Mouse (Mus musculus) stomach, embryonic 15.5 days (tissue): ENCODE data around the gene Kcnt1. TPM values are rescaled to one million over a fixed set of nuclear protein-coding genes. Genes with fewer than 3 reads are reported as not detected.

Experiments
- ATAC-seq: fragments of 200-750 bp; cut with Nextera tagmentation; 2 replicates; pipeline ENCODE4 v1.8.0; 2017; ENCODE audit warnings: low read depth, moderate number of reproducible peaks, moderate TSS enrichment; ENCODE audit not compliant: insufficient read depth, low FRiP score
- H3K27ac ChIP-seq: fragments of 300-500 bp; sonication (generic); 2 replicates; pipeline ENCODE4 v1.5.1; 2015; ENCODE audit warnings: mild to moderate bottlenecking, inconsistent platforms
- H3K27me3 ChIP-seq: fragments of 300-500 bp; sonication (generic); replicated peaks from 2 replicates; pipeline ENCODE4 v1.6.1; 2015; ENCODE audit warnings: inconsistent platforms
- H3K36me3 ChIP-seq: fragments of 300-500 bp; sonication (generic); 2 replicates; pipeline ENCODE4 v1.6.1; 2015; ENCODE audit warnings: inconsistent platforms
- H3K4me1 ChIP-seq: fragments of 300-500 bp; sonication (generic); 2 replicates; pipeline ENCODE4 v1.6.1; 2015; ENCODE audit warnings: inconsistent platforms
- H3K4me2 ChIP-seq: fragments of 300-500 bp; sonication (generic); 2 replicates; pipeline ENCODE4 v1.6.1; 2015; ENCODE audit warnings: mild to moderate bottlenecking, inconsistent platforms
- H3K4me3 ChIP-seq: fragments of 300-500 bp; sonication (generic); replicated peaks from 2 replicates; pipeline ENCODE4 v1.5.1; 2015; ENCODE audit warnings: inconsistent platforms
- H3K9ac ChIP-seq: fragments of 300-500 bp; sonication (generic); 2 replicates; pipeline ENCODE4 v1.6.1; 2015; ENCODE audit warnings: inconsistent platforms
- H3K9me3 ChIP-seq: fragments of 300-500 bp; sonication (generic); 2 replicates; pipeline ENCODE4 v1.6.1; 2016; ENCODE audit warnings: inconsistent platforms
- WGBS: fragments of 180-500 bp; shearing (Covaris S2); methylation state at CpG from one replicate; pipeline ENCODE4 v1.1.7; 2015; 5-methylcytosine and 5-hydroxymethylcytosine counted together
- polyA plus RNA-seq: library from polyadenylated mRNA; unstranded; fragments of >200 nt; fragmentation: Nextera tagmentation; extraction: Ambion mirVana; gene quantifications from 2 replicates; pipeline ENCODE4 v1.2.1, GENCODE M21; 2015

Gene Kcnt1
- polyA plus RNA-seq, 1 experiment from 2014 or later, result 0.62 TPM

DNA sequence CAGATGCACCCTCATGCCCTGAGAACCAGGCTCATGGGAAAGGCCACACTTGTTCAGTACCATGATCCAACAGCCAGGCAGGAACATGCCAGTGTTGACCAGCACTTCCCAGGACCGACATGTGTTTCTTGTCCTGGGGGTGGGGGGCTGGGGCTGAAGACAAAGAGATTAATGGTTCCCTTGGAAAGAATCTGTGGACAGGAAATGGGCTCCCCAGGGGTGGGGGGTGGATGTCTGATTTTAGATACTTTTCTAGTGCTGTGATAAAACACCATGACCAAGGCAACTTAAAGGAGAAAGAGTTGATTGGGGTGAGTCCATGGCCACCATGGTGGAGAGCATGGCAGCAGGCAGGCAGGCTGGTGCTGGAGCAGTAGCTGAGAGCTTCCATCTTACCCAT is 18.7 kb downstream of the Kcnt1 start:
- H3K4me3 ChIP-seq, result no peak overlapping the region
- H3K9me3 ChIP-seq, result no peaks in the 10 kb centered on the region
- H3K4me1 ChIP-seq, result peaks cover 6% of the 10 kb centered on the region
- H3K36me3 ChIP-seq, result no peaks in the 10 kb centered on the region
- WGBS, result 22% methylated on average over 1 of the region's 1 CpGs
- H3K4me2 ChIP-seq, result no peak overlapping the region
- no peak for ATAC-seq
- H3K27ac ChIP-seq, result no peak overlapping the region
- H3K9ac ChIP-seq, result no peak overlapping the region
- peaks cover 20% of the 10 kb centered on the region for H3K27me3 ChIP-seq

DNA sequence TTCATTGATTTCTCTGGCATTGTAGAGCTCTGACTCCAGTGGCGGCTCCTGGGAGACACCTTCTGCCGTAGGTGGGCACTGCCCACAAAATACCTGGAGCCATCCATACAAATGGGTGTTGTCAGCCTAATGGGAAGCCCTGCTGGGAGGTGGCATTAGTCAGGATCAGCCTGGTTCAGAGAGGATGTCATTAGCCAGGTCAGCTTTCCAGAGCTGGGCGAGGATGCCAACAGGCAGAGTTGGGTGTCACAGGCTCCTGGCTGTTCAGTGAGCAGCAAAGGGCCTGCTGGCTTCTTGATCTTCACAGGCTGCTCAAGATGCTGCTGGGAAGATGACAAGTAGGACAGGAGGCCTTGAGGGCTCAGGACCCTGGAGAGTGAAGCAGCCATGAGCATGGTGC is 21.2 kb downstream of the Kcnt1 start:
- Histone ChIP-seq H3K4me2 (no peak overlapping the region), H3K9me3 (no peaks in the 10 kb centered on the region), H3K9ac (no peak overlapping the region), H3K27ac (no peak overlapping the region), H3K4me1 (no peaks in the 10 kb centered on the region), H3K4me3 (no peak overlapping the region), H3K27me3 (no peaks in the 10 kb centered on the region), H3K36me3 (no peaks in the 10 kb centered on the region)
- ATAC-seq, result no peak
- 80% methylated on average over 3 of the region's 3 CpGs for WGBS

DNA sequence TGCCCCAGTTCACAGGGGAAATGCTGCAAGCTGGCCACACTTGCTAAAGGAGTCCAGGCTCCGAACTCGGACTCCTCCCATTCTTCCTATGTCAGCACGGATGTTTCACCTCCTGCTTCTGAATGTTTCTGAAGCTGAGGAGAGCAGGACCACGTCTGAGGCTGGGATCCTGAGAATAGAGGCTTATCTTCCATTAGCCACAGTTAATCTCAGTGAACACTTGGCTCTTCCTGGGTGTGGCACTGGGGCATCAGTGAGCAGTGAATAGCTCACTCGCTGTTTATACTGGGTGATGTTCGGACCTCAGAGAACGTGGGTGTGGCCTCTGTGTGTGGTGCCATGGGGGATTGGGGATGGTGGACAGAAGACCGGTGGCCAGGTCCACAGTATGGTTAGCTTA is 23.7 kb downstream of the Kcnt1 start:
- Histone ChIP-seq H3K9me3 (no peaks in the 10 kb centered on the region), H3K36me3 (no peaks in the 10 kb centered on the region), H3K27me3 (no peaks in the 10 kb centered on the region), H3K27ac (no peak overlapping the region), H3K4me3 (no peak overlapping the region), H3K4me1 (no peaks in the 10 kb centered on the region), H3K4me2 (no peak overlapping the region), H3K9ac (no peak overlapping the region)
- WGBS, result 51% methylated on average over 8 of the region's 8 CpGs
- ATAC-seq, result no peak

DNA sequence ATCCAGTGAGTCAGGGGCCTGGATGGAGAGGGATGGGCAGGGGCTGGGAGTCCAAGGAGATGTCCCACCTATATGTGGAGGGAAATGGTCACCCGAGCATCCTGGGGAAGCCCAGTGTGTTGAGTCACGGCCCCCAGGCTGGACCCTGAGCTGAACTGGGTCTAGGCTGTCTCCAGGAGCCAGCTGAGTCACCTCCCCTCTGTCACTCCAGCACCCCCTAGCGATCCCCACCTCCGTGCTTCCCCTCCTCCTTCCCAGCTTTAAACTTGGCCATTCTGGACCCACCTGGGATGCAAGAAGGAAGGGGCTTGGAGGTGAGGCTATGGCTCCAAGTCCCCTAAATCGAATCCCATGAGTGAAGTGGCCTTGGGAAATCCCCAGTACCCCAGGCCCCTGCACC is 24.6 kb downstream of the Kcnt1 start:
- Histone ChIP-seq H3K4me3 (no peak overlapping the region), H3K4me2 (no peak overlapping the region), H3K27me3 (no peaks in the 10 kb centered on the region), H3K9me3 (no peaks in the 10 kb centered on the region), H3K36me3 (no peaks in the 10 kb centered on the region), H3K9ac (no peak overlapping the region), H3K27ac (no peak overlapping the region), H3K4me1 (no peaks in the 10 kb centered on the region)
- WGBS, result 51% methylated on average over 5 of the region's 5 CpGs
- ATAC-seq, result no peak

DNA sequence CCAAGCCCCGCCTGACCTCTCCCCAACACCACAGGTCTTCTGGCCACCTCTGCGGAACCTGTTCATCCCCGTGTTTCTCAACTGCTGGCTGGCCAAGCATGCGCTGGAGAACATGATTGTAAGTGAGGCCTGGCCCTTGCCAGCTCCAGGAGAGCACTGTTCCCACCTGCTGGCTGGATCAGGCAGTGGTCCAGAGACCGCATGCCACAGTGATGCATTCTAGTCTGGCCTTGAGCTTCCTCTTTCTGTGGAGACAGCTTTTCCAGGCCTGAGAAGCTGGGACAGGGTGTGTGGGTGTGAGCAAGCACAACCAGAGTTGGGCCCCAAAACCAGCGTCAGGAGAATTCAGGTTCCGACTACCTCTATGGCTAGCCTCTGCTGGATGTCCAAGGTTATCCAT is 28.9 kb downstream of the Kcnt1 start:
- Histone ChIP-seq H3K9ac (no peak overlapping the region), H3K27me3 (no peaks in the 10 kb centered on the region), H3K27ac (no peak overlapping the region), H3K4me2 (no peak overlapping the region), H3K4me1 (no peaks in the 10 kb centered on the region), H3K9me3 (no peaks in the 10 kb centered on the region), H3K36me3 (no peaks in the 10 kb centered on the region), H3K4me3 (no peak overlapping the region)
- WGBS, result 71% methylated on average over 7 of the region's 7 CpGs
- no peak for ATAC-seq

DNA sequence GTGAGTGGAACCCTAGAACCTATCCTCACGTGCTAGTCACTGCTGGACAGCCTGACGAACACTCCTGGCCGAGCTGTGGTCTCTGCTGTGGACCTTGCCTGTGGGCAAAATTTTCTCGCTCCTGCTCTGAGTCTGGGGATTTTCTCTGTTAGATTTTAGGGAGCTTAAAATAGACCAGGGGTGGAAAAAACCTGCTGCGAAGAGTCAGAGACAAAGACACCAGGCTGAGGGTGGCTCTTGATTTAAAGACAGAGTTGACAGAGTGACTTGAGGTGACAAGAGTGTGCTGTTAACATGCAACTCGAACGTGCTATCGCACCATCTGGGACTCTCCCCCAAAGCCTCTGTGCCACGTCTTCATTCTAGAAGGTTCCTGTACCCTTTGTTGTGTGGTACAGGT is 35.4 kb downstream of the Kcnt1 start:
- H3K27me3 ChIP-seq, result no peaks in the 10 kb centered on the region
- ATAC-seq, result no peak
- H3K36me3 ChIP-seq, result no peaks in the 10 kb centered on the region
- H3K4me1 ChIP-seq, result no peaks in the 10 kb centered on the region
- no peak overlapping the region for H3K4me2 ChIP-seq
- H3K9ac ChIP-seq, result no peak overlapping the region
- H3K27ac ChIP-seq, result no peak overlapping the region
- H3K9me3 ChIP-seq, result no peaks in the 10 kb centered on the region
- 77% methylated on average over 9 of the region's 9 CpGs for WGBS
- no peak overlapping the region for H3K4me3 ChIP-seq

DNA sequence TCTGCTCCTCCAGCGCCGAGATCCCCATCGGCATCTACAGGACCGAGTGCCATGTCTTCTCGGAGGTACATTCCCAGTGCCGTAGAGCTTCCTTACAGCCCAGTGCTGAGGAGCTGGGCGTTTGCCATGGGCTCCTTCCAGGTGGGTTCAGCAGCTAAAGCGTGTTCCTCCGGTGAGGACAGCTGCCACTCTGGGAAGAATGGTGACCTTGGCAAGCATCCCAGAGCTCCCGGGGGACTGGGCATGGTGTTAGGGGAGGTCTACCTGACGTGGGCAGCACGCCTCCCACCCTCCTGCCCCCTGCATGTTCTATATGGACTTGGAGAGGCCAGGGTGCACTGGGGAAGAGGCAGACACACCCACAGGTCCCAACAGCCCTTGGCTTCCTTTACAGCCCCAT is 46.3 kb downstream of the Kcnt1 start:
- Histone ChIP-seq H3K9ac (no peak overlapping the region), H3K27me3 (no peaks in the 10 kb centered on the region), H3K4me2 (no peak overlapping the region), H3K4me1 (no peaks in the 10 kb centered on the region), H3K36me3 (no peaks in the 10 kb centered on the region), H3K4me3 (no peak overlapping the region), H3K9me3 (no peaks in the 10 kb centered on the region), H3K27ac (no peak overlapping the region)
- no peak for ATAC-seq
- WGBS, result 81% methylated on average over 12 of the region's 12 CpGs

DNA sequence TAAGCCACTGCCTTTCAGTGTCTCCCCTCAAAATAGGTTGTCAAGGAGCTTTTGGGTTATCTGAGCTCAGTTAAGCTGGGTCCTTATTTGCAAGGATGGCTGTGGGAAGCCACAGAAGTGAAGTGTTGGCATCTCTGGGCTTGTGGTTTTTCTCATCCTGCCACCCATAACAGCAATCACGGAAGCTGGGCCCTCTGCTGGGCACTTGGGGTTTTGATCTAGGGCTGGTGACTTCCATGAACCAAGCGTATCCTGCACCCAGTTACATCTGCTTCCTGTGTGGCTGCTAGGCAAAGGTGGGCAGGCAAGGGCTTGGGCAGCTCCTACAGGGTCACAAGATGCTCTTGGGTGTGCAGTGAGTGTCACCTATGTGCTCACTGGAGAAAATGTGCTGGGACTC is 49.7 kb downstream of the Kcnt1 start:
- Histone ChIP-seq H3K9me3 (no peaks in the 10 kb centered on the region), H3K36me3 (no peaks in the 10 kb centered on the region), H3K9ac (no peak overlapping the region), H3K4me2 (no peak overlapping the region), H3K4me3 (no peak overlapping the region), H3K27me3 (no peaks in the 10 kb centered on the region), H3K4me1 (no peaks in the 10 kb centered on the region), H3K27ac (no peak overlapping the region)
- WGBS, result 53% methylated on average over 2 of the region's 2 CpGs
- ATAC-seq, result no peak

DNA sequence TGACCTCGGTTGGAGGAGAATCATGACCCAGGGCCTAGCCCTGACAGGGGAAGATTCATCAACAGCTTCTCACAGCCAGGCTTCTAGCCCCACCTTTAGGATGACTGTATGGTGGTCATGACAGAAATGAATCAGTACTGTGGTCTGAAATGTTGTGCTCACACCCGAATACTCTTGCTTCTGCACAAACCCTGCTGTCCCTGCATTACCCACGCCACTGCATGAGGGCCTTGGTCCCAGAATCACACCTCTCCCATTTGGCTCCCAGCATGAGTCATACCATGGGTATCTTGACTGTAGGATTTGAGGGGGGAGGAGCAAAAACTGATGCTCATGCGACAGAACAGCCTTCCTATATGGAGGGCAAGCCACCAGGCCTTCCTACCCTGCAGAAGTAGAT is 50.7 kb downstream of the Kcnt1 start:
- Histone ChIP-seq H3K27me3 (no peaks in the 10 kb centered on the region), H3K27ac (no peak overlapping the region), H3K4me2 (no peak overlapping the region), H3K4me3 (no peak overlapping the region), H3K9me3 (no peaks in the 10 kb centered on the region), H3K4me1 (no peaks in the 10 kb centered on the region), H3K9ac (no peak overlapping the region), H3K36me3 (no peaks in the 10 kb centered on the region)
- WGBS, result 58% methylated on average over 4 of the region's 4 CpGs
- ATAC-seq, result no peak

DNA sequence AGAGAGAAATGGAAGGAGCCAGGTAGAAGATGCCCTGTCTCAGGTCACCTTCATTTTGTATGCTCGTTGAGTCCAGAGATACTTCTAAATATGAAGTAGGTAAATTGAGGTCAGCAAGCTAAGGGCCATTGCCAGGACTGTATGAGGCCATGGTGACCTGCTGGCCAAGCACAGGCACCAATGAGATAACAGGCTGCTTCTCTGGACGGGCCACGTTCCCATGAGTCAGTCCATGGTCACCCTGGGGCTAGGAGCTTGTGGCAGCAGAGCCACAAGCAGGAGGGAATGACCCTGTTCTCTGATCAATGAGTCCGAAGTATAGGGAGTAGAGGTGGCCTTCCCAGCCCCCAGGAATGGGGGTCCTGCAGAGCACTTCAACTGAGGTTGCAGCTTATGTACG is 51.3 kb downstream of the Kcnt1 start:
- Histone ChIP-seq H3K4me3 (no peak overlapping the region), H3K9me3 (no peaks in the 10 kb centered on the region), H3K27me3 (no peaks in the 10 kb centered on the region), H3K4me2 (no peak overlapping the region), H3K4me1 (no peaks in the 10 kb centered on the region), H3K9ac (no peak overlapping the region), H3K36me3 (no peaks in the 10 kb centered on the region), H3K27ac (no peak overlapping the region)
- no peak for ATAC-seq
- 76% methylated on average over 5 of the region's 5 CpGs for WGBS

DNA sequence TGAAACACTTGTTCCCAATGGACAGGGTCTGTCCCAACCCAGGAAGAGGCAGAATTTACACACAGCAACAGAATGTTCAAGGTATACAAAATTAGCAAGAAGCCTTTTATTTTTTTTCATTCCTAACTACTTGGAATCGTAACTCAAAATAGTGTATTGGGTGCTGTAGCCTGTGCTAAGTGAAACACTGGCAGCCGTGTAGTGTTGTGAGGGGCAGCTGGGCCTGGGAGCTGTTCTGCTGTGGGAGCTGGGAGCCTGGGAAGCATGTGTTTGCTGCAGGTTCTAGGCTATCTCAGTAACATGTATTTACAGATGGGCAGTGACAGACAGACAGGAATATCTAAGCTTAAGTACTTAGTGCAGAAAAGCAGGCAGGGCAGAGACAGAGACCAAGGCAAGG is 54.9 kb downstream of the Kcnt1 start:
- Histone ChIP-seq H3K4me2 (no peak overlapping the region), H3K9ac (no peak overlapping the region), H3K27me3 (no peaks in the 10 kb centered on the region), H3K4me3 (no peak overlapping the region), H3K27ac (no peak overlapping the region), H3K9me3 (no peaks in the 10 kb centered on the region), H3K4me1 (no peaks in the 10 kb centered on the region), H3K36me3 (no peaks in the 10 kb centered on the region)
- WGBS, result 80% methylated on average over 2 of the region's 2 CpGs
- ATAC-seq, result no peak

DNA sequence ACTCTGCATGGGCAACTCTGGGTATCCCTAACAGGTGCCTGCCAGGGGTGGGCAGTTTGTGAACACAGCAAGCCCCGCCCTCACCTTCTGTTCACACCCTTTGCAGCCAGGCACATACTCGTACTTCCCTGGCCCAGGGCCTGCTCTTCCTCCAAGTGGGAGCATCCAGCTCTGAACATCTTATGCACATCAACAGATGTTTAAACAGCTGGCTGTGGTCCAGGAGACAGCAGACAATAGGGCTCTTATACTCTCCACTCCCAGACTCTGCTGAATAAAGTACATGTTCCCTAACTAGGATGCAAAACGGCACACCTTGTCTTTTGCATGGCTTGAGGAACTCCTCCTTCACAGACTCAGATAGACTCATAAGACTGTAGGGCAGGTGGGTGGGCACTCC is 56.4 kb downstream of the Kcnt1 start:
- Histone ChIP-seq H3K27me3 (no peaks in the 10 kb centered on the region), H3K4me2 (no peak overlapping the region), H3K27ac (no peak overlapping the region), H3K4me1 (no peaks in the 10 kb centered on the region), H3K36me3 (no peaks in the 10 kb centered on the region), H3K9me3 (no peaks in the 10 kb centered on the region), H3K9ac (no peak overlapping the region), H3K4me3 (no peak overlapping the region)
- ATAC-seq, result peak; percentile 37; the same call in 1 of the 2 replicates
- 48% methylated on average over 3 of the region's 3 CpGs for WGBS

DNA sequence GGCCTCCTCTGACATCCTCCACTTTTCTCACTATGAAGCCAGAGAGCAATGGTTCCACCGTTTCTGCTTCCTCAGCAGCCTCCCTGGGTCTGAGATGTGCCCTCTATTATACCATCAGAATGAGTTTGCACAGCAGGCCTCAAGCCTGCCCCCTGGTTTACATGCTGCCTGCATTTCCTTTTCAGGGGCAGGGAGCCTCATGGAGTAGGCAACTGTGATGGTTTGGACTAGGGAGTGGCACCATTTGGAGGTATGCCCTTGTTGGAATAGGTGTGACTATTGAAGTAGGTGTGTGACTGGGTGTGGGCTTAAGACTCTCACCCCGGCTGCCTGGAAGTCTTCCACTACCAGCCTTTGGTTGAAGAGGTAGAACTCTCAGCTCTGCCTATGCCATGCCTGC is 60.3 kb downstream of the Kcnt1 start:
- no peak overlapping the region for H3K4me3 ChIP-seq
- H3K36me3 ChIP-seq, result peaks cover 13% of the 10 kb centered on the region; the same call in 1 of the 2 replicates
- ATAC-seq, result peak; percentile 70
- 68% methylated on average over 2 of the region's 2 CpGs for whole genome bisulfite sequencing
- no peak overlapping the region for H3K27ac ChIP-seq
- H3K9ac ChIP-seq, result no peak overlapping the region
- no peaks in the 10 kb centered on the region for H3K9me3 ChIP-seq
- no peaks in the 10 kb centered on the region for H3K4me1 ChIP-seq
- H3K4me2 ChIP-seq, result no peak overlapping the region
- H3K27me3 ChIP-seq, result no peaks in the 10 kb centered on the region
